Mouse (Mus musculus) lung, postnatal 4 days (tissue): ENCODE results near the gene Ppp1r3d.
A peak's percentile ranks its signal among the peaks of the same experiment; 100 is the strongest.

Experiments used
- DNase-seq, 2 experiments: peaks; one replicate each; pipeline ENCODE4 v3.0.0; 2021

Ppp1r3d gene

DNA sequence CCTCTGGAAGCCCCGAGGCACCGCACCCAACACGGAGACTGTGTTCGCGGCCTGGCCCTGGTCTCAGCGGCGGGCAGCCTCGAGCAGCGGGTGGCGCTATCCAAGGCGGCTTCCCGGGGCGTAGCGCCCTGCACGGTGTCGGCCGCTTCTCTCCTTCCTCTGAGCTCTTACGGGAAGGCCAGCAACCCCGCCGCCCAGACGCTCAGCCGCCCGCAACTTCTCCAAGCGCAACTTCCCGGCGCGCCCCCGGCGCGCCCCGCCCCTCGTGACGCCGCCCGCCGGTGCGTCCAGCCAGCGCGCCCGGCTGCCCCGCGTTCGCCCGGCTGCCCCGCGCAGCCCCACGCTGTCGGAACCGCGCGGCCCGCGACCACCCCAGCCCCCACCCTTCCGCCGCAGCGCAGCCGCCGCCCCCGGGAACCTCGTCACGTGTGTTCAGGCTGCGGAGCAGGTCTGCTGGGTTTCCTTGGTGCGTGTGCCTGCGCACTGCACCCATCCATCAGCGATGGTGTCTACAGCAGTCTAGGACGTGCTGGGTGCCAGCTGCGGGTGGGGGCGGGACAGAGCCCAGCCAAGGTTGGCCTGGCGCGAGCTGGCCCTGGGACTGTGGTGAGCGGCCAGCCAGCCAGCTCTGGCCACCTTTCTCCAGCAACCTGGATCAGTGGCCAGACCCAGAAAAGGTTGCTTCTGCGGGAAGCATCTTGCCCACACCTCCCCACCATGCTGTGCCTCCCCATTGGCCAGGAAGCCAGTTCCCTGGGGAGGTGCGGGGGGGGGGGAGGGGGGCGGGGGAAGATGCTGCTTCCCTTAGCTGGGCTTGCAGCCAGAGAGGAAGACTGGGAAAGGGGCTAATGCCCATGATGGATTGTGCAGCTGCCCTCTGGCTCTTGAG is at the start of gene Ppp1r3d, which contains the start of gene Fam217b:
Gene Ppp1r3d (minus strand): TSS at position 212 of the 889 bp plus-strand sequence.
Gene Fam217b (plus strand): TSS at position 264 of the 889 bp plus-strand sequence.
- peak; percentile 69 to 79 for DNase-seq

DNA sequence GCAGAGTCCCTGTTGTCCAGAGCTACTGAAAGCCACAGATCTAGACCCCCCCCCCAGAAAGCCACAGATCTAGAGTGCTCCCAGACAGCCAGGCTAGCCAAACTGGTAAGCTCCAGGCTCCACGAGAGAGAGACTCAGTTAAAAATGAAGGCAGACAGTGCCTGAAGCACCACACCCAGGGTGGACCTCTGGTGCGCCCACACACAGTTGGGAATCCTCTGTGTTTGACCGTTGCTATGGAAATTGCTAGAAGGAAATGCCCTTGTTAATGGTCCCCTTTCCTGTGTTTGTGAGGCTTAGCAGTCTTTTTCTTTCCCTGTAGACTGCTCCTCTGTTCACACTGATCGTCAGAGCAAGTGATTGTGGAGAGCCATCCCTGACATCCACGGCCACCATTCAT is 46.1 kb upstream of the Ppp1r3d start:
- peak in 1 of 2 experiments; percentile 26 for DNase-seq

DNA sequence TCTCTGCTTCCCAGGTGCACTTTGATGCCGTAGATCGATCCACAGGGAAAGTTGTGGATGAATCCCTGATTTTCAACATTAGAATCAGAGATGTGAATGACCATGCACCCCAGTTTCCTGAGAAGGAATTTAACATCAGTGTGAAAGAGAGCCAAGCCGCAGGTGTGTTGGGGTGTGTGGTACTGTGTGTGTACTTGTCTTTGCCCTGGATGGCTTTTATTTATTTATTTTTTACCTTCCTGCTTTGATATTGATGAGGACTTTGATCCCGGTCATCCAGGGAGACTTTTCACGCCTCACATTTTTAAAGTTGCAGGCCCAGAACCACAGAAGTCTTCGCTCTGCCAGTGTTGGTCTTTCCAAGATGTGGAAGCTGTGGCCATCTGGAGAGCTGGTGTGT is 43.1 kb upstream of the Ppp1r3d start:
- no peak for DNase-seq

DNA sequence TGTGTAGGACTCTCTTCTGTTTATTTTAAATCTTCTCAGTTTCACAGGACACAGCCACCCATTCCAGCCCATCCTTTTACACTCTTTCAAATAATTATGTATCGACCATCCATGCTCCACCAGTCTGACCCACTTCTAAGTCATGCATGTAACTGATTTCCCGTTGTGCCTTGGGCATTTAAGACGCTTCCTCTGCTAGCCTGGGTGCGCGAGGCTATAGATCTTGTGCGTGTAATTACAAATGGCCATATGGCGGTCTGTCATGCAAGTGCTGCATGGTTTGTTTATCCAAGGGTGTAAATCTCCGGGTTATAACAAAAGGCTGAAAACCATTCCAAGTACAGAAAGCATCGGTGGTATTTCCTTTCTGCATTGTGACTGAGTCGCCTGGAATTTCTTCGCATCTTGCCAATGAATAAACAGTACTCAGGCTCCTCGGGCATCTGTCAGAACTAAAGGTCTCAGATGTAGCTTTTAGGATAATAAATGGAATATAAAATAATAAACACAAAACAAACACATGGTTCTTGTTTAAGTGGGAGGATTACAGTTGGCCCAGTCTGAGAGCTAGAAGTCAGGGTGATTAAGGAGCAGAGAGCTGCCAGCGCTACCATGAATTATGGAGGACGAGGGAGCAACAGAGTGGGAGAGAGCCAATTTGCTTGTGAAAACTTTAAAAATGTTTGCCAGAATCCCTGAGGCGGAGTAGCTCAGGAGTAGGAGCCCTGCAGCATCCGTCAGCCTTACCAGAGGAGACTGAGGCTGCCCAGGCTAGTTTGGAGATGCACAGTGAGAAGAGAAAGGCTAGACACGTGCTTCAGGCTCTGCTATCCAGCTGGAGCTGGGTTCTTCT is 40.6 kb upstream of the Ppp1r3d start:
- peak; percentile 34 to 39 for DNase-seq

DNA sequence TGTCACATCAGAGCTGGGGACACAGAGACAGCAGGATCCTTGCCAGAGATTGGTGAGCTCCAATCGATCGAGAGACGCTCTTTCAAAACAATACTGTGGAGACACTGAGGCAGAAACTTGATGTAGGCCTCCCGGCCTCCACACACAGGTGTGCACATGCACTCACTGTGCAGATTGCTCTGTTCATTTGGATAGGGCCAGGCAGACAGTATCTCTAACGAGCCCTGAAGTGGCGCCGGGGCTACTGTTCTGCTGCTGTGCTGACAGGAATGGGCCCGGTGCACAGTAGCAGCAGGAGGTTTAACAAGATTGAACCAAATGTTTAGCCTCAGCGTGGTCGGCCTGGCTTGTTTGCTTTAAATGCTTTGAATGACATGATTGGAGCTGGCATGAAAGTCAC is 36.7 kb upstream of the Ppp1r3d start:
- no peak for DNase-seq

DNA sequence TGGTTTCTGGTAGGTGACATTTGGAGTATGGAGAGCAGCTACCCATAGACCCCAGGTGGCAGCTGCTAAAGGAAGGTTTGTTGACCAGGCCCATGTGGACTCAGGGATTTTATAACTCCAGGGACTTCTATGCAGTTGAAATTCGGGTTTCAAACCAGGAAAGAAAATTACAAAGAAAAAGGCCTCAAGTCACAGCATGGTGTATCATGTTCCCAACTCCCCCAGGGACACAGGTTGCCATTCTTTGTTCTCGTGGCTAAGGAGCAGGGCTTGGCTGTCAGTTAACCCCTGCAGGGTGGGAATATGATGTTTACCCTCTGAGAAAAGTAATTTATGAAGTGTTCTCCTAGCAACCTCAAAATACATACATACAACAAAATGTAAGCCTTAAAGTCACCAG is 36.0 kb upstream of the Ppp1r3d start:
- no peak for DNase-seq

DNA sequence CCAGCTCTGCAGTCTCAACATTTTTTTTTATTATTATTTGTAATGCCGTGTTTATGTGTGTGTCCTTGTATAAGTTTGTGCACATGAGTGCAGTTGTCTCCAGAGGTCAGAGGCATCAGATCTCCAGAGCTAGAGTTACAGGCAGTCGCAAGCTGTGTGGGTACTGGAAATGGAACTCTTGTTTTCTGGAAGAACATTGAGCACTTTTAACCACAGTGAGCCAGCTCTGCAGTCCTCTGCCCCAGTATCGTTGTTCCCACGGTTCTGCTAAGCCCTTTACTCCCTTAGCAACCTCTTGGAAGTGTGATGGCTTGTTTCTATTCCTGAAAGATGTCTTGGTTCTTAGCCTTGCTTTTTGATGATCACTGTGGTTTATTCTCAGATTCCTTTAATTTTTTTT is 35.1 kb upstream of the Ppp1r3d start:
- no peak for DNase-seq

DNA sequence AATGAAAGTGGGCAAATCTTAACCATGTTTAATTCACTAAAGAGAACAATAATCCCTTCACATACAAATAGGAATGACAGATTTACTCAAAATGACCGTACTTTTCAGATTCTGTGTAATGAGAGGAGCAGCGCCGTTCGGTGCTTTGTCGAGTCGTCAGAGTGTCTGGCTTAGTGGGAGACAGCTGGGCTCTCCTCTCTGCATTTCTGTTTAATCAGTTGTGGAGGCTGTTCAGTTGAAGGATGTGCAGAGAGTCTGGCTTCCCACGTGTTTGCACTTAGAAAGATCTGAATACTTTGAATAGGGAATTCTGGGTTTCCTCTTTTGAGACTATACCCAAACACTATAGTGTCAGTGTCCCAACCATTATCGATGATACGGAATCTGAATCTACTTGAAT is 23.0 kb upstream of the Ppp1r3d start:
- DNase-seq, result no peak

DNA sequence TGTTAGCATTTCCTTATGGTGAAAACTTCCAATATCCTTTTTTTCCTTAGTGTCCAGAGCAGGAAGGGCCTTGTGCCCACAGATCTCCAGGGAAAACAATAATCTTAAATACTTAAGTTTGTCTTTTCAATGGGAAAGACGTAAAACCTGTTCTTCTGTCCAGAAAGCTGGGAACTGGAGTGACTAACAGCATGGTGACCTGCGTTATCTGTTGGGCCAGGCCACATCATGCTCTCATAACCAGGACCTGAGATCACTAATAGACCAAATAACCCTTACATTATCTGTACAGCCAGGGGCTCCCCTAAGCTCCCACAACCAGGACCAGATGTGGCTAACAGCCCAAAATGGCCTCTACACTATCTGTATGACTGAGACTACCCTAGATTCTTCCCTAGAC is 19.6 kb upstream of the Ppp1r3d start:
- DNase-seq, result no peak

DNA sequence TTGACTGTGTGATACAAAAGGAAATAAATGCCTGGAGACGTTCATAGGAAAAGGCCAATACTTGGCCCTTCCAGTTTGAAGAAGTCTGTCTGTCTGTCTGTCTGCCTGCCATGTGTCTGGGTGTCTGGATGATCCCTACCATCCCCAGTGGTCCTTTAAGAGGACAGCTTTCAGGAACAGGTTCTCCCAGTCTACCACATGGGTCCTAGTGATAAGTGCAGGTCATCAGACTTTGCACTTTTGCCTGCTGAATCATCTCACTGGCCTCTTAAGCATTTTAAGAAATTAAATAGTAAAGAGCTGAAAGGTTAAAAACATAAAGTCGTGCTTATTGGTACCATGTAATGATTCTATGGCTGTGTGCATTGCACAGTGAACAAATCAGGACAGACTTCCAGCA is 19.2 kb upstream of the Ppp1r3d start:
- no peak for DNase-seq

DNA sequence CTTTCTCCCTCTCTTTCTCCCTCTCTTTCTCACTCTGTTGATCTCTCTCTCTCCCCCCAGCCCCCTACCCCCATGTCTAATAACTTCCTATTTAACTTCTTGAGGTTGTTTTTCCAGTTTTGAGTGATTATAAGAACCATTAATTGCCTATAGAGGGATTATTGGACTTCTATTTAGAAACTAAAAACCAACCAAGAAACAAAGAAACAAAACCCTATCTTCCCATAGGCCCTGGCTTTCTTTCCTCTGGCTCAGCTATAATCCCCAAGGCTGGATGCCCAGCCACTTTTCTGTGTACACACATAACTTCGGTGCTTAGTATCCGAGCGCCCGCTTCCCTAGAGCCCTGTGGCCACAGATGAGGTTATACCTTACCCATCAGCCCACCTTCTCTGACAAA is 16.0 kb upstream of the Ppp1r3d start, which contains the start of gene Cdh26:
Gene Cdh26 (plus strand): TSS at position 301 of the 400 bp plus-strand sequence.
- DNase-seq, result no peak

DNA sequence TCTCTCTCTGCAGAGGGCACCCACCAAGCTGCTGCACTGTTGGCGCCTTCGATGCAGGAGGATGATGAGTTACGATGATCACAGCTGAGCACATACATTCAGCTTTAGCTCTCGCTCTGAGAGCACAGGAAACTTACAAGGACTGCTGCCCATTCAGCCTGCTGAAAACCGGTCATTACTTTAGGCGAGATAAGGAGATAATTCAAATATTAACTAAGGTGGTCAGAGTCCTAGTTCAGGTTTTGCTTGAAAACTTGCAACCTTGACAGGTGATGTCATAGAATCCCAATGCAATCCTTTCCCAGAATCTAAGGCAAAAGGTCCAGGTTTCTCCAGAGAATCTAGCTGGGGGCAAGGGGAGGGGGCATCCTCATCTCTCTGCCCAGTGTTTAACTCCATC is 15.2 kb upstream of the Ppp1r3d start:
- DNase-seq, result no peak

DNA sequence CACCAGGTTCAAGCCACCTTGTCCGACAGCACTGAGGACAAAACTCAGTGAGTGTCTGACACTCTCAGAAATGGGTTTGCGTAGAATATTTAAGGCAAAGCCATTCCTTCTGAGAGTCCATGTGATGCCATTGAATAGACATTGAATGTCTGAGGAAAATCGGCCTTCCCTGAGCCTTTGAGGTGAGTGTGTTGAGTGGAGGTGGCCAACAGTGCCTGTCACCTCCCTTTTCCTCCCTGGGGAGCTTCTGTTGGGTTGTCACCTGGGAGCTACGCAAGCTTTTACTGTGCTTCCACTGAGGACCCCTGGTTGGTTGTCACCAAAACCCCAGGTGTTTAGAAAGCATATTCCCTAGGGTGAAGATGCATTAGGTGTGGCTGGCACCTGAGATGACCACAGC is 14.4 kb upstream of the Ppp1r3d start:
- no peak for DNase-seq

DNA sequence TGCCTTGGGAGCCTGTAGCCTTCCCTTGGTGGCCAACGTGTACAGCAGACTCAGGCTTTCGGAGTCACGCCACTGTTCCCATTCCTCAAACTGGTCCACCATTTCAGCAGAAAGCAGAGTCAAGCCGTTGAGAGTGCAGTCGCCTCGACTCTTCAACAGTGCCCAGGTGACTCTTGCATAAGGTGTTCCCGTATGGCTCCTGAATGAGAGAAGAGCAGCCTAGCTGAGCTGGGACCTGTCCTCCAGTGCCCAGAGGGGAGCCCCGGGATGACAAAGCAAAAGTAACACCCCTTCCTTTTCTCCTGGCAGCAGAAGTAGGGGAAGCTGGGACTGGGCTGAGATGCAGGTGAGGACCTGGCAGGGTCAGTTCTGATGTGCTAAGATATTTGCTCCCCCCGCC is 13.9 kb upstream of the Ppp1r3d start:
- no peak for DNase-seq

DNA sequence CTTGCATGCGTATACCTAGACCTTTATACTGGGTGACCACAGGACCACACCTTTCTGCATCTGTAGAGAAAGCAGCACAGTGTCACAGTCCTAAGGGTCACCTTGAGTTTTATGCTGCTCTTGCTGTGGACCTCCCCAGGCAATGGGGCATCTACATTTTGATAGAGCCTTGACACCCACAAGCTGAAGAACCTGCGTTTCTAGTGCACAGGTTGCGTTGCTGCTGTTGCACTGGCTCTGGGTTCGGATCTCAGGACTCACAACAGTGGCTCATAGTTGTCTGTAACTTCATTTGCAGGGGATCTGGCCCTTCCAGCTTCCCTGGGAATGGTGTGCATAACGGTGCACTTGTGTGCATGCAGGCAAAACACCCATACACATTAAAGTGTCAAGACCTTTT is 12.9 kb upstream of the Ppp1r3d start:
- no peak for DNase-seq

DNA sequence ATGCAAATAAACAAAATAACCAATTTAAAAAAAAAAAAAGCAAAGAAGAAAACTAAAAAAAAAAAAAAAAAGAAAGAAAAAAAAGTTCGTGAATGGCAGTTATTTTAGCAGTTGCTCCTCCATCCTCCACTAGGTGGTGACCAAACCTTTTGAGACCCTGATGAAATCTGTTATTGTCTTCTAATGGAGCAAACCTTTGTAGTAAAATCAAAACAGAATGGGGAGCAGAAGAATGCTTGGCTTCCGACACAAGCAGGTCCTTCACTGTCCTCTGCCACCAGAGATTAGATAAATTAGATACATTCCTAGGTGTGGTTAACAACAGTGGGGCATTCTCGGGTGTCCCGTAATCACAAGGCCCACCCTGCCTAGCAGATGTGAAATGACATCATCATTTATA is 12.0 kb upstream of the Ppp1r3d start:
- peak in 1 of 2 experiments; percentile 39 for DNase-seq

DNA sequence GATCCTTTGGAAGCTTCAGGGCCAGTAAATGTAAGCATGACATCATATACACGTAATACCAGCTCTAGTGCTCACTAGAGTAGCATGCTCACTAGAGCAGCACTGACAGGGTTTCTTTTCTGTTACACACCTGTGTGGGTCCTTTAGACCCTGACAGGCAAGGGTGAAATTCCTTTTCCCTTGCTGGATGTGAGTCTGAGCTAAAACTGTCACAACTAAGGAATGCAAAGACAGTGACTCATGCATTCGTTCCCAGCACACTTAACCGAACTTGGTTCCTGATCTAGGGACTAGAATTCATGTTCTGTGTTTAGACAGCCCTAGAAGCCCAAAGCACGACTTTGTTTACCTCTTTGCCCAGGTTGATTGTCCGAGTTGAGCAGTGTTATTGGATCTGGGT is 9.0 kb upstream of the Ppp1r3d start:
- peak in 1 of 2 experiments; percentile 1 for DNase-seq

DNA sequence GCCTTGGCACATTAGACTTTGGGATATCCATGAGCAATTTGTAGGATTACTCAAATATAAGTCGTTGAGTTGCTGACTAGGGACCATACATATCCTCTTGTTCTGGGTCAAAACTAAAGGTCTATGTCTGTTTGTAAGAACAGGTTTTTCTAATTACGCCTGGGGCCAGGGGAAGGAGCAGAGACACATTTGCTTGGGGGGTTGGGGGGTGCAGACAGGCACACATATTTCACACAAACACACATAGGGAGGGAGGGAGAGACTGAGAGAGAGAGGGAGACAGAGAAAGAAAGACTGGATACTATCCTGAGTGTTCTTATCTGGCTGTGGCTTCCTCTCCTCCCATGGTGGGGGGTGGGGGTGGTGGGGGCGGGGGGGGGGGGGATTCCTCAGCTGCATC is 7.9 kb upstream of the Ppp1r3d start:
- no peak for DNase-seq

DNA sequence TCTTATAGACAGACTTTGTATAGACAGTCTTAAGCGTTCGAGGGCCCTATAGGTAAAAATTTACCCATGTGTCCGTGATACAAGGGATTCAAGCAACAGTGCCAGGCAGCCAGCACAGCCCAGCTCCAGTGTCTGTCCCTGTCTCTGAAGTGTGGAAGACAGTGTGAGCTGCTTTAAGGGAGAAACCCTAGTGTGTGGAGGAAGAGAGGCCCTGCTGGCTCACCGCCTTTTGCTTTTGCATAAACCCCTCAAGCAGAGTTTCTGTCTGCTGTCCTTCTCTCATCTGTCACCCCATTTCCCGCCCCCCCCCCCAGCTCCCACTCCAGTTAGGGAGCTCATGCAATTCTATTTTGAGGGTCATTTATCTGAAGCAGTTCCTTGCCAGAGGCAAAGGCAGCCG is 7.3 kb upstream of the Ppp1r3d start:
- DNase-seq, result peak; percentile 5 to 36

DNA sequence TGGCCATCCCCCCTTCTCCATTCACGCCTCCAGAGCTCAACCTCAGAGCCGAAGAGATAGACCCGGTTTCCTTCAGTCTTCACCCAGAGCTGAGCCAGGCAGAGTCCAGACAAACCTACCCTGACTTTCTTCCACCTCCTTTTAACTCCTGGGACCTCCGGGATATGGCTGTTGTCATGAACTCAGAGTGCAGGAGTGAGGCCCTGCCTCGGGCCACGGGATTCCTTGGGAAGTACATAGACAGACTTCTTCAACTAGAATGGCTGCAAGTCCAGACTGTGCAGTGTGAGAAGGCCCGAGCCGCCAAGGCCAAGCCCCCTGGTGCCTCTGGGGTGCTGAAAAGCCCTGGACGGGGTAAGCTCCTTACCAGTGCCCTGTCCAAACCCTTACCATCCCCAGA is 6.3 kb upstream of the Ppp1r3d start:
- DNase-seq, result no peak

DNA sequence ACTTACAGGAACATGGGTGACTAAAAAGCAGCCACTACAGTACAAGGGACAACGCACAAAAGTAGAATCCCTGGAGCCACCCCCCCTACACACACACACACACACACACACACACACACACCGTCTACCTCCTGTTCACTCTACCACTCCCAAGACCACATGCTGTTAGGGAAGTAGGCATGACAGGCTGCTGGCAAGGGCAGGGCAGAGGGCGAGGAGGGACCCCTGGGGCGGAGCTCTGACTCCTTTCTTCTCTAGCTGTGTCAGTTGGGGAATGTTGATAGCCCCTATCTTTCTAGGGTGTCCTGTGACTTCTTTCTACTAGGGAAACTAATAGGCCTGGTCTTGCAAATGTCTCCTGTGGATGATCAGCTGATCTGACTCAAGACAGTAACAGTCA is 2.7 kb upstream of the Ppp1r3d start:
- peak in 1 of 2 experiments; percentile 16 for DNase-seq

DNA sequence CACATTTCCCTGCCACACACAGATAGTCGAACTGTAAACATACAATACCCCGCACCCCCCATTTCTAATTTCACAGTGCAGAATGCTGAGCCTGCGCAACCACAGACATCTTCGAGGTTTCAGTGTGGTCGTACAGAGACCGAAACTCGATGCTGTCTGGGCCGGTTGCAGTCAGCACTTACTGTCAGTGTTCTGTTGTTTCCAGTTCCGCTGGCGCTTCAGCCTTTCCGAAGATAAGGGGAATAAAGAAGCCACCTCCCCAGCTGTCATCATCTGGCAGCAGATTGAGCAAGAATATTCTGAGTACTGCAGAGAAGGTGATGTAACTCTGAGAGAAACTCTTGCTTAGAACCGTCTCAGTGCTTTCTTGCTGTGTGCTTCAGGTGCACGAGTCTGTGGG is 2.2 kb upstream of the Ppp1r3d start:
- DNase-seq, result peak; percentile 51 to 59

DNA sequence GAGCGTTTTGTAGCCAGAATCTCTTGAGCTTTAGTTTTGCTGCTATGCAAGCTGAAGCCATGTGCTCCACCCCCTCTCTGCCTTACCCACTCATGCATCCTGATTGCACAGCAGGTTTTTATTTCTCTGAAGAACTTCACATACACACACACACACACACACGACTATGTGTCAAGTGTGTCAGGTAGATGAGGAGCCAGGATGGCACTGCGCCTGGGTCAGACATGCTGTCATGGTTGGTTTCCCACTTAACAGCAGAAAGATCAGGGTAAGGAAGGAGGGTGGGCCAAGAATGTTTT is 827 bp upstream of the Ppp1r3d start:
- DNase-seq, result no peak
